Mouse (Mus musculus) left cerebral cortex, postnatal 4 days (tissue): Measurements from ENCODE around the gene Capn9. TPM values are rescaled to one million over a fixed set of nuclear protein-coding genes. Genes with fewer than 3 reads are reported as not detected.

Source experiments
- DNase-seq: peaks from one replicate; pipeline ENCODE4 v3.0.0-alpha.2; 2022
- intact Hi-C: fragments of 180-260 bp; cut with DNase I; formaldehyde crosslinking; loops from one replicate; pipeline ENCODE4 v1.15.1; 2025
- total RNA-seq, 2 experiments: library from RNA; stranded (reverse); gene quantifications; 2 replicates each; pipeline ENCODE4 v1.2.3; 2021

Capn9 gene
- total RNA-seq, 2 experiments from 2014 or later = 0.32 TPM; not detected in 1

DNA sequence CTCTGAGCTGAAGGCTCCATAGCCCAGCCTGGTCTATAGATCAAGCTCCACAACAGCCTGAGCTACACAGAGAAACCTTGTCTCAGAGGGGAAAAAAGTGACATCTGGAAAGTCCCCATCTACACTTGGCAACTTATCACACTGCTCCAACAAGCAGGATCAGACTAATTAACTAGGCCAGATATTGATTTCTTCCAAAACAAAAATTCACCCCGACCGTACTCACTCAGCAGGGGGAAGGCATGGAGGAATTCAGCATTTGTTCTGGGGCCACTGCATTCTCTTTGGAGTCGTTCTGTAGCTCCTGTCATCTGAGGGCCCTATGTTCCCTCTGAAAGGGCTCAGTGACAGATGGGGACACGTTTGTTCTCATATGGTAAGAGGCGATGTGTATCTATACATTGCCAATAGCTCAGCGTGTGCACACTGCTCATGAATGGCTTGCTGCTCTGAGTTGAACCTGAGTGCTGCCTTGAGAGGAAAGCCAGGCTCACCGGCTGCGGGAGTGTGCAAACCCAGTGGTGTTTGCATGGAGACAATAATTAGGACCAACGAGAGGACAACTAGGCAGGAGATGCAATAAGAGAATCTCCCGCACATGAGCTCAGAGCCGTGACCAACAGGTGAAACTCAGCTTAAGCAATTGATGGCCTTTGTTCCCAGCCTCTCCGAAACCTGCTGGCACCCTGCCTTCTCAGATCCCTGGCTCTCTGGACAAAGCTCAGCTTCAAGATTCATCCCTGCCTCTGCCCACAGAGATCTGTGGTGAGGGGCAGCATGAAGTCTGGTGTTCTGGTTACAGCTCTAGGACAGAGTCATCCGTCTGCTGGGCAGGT is 58.7 kb downstream of the Capn9 start:
- DNase-seq = peak; percentile 24
- intact Hi-C loops = no loop called here

DNA sequence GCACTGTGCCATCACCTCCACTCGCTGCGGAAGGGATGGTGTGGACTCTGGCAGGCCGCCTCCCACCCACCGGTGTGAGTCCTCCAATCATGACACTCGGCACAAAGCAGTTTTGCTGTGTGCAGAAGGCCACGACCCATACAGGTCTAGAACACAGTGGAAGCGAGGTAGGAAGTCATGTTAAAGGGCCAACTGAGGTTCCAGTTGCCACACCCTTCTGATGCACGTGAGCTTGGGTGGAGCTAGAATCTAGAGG is 59.3 kb downstream of the Capn9 start:
- intact Hi-C loops = no loop called here
- DNase-seq = no peak

DNA sequence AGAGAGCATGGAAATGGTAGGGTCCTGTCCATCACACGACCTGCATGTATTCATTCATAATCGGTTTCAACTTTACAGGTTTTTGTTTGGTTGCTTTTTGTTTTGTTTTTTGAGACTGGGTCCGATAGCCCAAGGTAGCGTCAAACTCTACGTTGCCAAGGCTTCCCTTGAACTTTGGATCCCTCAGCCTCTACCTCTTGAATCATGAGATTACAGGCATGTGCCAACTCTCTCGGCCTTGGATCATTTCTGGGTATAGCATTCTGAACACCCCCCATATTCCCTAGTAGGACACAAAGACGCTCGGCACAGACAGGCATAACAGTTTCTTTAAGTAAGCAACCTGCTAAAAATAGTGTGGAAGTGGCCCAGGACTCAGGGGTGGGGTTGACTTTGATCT is 65.7 kb downstream of the Capn9 start:
- DNase-seq = no peak
- intact Hi-C loops = no loop called here

DNA sequence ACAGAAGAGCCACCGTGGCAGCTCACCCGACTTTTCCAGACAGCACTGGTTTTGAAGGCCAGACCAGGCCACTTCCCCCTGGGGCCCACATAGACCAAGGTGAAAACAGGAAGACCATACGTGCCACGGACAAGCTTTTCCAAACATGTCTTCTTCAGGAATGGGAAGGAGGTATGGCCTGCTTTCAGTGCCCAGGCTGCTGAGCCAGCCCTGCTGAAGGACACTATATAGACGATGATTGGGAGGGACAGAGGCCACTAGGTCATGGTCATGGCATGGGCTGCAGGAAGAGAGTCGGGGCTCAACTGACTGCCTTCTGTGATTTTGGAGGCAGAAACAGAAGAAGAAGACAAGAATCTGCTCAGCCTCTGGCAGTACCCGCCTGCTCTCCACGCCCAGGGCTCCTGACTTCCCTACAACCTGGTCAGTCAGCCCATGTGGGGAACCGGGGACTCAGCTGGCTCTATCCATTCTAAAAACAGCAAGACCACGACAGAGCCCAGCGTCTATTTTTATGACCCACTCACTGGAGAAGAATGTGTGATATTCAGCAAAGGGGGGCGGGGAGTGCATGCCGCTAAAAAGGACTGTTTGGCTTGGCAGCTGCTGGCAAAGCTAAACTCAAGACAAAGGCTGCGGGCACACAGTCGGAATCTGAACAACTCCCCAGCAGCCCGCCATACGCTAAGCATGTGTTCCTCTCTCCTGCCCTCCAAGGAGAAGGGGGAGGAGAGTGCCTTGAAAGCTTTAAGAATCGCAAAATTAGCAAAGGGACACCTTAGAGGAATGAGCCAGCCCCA is 67.8 kb downstream of the Capn9 start:
- intact Hi-C loops = no loop called here
- DNase-seq = no peak

DNA sequence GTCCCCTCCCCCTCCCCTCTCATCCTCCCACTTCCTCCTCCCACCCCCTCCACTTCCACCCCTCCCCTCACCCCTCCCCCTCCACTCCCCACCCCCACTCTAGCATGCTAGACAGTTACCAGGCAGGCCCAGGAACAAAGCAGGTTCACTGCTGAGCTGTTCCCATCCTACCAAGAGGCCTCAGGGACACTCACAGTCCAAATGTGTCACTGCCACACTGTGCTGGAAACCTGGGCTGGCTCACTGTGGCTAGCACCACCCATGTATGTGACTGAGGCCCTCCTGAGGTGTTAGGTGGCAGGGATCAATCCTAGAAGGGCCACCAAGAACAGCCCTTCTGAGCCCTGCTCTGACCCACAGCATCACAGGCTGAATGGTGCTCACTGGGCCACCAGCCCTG is 72.4 kb downstream of the Capn9 start:
- intact Hi-C loops = no loop called here
- DNase-seq = no peak

DNA sequence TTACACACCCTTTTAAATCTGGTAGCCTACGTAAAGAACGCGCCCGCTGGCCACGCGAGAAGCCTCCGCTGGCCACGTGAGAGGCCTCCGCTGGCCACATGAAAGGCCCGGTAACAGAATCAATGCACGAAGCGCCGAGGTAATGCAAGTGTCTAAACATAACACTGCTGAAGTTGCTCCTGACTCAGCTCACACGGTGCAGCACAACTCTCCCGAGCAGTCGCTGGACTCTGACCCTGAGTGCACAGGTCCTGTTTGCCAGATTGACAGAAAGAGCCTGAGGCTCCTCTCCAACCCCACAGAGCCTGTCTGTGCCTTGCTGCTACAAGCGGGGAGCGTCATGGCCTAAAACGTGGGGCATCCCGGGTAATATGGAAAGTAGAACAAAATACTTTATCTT is 75.9 kb downstream of the Capn9 start:
- DNase-seq = no peak
- intact Hi-C loops = no loop called here

DNA sequence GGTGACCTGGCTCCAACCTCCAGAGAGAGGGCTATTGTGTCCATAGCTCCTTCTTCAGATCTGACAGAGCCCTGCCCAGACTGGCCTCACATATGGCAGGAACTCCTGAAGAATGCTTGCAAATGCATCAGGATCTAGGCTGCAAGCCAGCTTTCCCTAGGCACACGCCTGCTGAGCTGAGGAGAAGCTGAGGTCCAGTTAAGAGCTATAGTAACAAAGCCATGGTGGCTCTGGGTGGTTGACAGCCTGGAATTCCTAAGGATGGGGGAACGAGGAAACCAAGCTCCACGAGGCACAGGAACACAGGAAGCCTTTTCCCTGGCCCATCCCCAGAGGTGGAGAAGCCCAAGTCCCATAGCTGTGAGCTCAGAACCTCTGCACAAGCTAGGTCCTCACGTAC is 76.6 kb downstream of the Capn9 start:
- no peak for DNase-seq
- intact Hi-C loops = no loop called here

DNA sequence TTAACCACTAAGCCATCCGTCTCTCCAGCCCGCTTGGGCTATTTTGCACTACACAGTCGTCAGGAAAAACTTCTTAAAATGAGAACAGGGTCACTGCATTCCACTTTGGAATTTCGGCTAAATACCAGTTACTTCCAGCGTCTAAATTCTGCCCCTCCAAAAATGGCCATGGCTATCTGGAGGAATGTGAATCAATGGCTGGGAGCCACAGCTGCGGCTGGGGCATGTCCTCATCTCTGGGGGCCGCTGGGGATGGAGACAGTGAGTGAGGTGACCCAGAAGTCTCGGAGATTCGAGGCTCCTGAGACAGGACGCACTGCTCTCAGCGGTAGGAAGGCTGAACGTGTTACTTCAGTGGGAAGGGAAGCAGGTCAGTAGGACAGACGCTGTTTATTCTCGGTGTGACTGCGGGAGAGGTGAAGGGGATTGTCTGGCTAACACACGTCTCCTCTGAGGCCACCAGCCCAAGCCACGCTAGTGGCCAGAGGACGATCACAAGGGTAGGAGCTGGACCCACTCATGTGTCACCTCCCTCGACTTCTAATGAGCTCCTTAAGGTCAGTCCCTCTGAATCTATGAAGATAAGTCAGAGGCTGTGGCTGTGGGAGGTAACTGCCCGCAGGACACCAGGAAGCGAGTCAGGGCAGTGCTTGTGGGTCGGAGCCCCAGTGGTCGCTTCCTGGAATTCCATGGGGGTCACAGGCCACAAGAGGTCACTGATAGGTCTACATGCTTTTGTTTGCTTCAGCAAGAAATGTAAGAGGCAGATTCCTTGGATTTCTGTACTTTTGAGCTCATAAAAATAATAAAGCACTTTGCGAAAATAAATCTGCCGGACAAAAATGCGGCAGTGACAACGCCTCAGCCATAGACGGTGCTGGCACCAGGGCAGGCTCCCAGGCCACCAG is 77.9 kb downstream of the Capn9 start:
- intact Hi-C loops = no loop called here

DNA sequence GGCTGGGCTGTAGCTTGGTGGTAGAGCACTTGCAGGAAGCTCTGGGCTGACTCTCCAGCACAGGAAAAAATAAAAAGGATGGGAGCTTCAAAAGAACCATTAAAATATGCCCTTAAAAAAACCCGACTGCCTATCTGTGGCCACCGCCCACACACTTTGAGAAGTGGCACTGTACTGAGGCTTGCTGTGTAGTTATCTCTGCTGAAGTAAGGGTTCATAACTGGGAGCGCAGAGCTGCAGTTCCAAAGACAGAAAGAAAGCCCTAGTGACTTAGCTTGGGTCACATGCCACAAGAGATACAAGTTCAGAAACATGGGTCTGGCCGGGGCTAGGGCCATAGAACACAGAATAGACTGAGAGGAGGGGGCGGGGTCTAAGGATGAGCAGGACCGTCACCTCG is 82.0 kb downstream of the Capn9 start:
- no peak for DNase-seq
- intact Hi-C loops = no loop called here

More for the DNA sequence above, 77.9 kb downstream of the Capn9 start:
- no peak for DNase-seq

DNA sequence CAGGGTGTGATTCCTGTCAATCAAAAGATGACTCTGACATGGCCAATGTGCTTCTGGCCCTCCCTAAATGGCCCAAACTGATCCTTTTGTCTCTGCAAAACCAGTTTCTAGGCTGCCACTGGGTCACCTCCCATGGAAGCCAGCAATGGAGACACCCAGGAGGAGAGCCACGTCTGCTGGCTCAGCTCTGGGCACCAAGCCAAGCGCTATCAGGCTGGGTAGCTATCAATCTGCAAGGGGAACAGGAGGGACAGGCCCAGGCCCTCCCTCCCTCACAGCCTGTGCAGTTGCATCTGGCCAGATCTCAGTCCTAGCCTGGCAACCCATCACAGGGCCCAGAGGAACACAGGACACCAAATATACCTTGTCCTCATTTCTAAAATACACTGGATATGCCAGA is 82.5 kb downstream of the Capn9 start:
- intact Hi-C loops = no loop called here
- DNase-seq = peak; percentile 77

DNA sequence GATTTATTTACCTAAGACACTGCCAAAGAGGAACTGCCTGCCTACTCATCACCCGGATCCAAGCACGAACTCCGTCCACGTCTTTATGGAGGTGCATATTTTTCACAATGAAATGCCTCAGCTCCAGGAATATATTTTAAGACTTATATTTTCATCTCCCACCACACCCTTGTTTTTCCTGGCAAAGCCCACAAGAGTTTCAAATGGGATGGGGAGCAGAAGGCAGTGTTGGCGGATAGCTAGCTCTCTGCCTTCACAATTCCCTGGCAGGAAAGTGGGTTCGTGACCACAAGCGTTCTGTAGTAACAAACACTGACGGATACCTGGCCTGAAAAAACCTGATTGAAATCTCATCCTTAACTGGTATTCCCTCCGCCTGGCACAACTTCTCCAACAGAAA is 85.9 kb downstream of the Capn9 start:
- intact Hi-C loops = loop anchor here (5.0 kb wide), 1 partner anchor 39 kb away; no protein-coding TSS in a partner anchor

DNA sequence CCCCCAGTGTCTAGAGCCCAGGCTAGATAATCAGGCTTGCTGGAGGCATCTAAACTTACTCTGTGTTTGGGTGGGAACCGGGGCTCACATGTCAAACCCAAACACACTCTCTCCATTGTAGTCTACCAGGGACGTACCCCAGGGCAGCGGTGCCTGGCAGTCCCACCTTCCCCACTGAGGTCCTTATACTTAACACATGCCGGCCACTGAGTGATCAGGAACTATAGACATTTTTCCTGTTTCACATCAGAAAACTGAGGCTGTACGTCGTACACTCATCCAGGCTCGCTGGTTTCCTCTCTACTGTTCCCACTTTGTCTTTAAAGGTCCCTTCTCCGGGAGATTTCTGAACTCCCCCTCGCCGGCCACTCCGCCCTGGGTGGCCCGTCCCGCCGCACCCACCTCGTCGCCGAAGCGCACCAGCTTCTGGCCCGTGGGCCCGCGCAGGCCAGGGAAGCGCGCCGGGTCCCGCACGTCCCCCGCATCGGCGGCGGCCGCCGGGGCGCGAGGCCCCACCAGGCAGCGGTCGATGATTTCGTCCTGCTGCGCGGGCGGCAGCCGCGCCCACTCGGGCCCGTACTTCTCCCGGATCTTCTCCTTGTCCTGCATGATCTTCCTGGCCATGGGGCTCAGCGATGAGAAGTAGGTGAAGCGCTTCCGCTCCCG is 86.7 kb downstream of the Capn9 start:
- intact Hi-C loops = loop anchor here (5.0 kb wide), 1 partner anchor 40 kb away; no protein-coding TSS in a partner anchor

More for the DNA sequence above, 85.9 kb downstream of the Capn9 start:
- DNase-seq = no peak

DNA sequence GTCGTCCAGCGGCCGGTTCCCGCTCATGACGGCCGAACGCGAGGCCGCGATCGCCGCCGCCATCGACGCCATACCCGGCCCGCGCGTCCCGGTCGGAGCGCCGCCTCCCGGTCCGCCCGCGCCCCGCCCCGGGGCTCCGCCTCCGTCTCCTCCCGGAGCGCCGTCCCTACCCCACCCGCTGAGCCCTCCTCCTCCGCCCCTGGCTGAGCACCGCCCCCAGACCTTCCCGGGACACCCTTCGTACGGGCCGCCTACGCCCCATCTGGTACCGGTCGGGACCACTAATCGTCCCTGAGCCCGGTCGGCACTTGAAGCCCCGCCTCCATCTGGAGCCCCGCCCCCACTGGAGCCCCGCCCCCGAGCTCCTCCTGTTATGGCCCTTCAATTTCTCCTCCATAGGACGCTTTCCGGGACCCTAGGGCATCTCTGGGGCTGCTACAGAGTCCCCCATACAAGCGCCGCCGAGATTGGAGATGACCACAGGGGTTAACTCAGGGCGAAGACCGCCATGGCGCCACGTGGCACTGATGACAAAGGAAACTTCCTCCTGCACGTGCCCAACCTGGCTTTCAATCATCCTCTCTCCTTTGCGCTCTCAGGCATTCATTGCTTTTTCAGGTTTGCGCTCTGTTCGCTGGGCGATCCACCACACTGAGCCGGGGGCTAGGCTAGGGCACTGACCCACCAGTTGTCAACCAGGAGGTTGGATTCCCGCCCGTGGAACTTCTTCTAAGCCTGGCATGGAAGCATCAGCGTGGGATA is 87.4 kb downstream of the Capn9 start, which contains the start of gene 2310022B05Rik:
2310022B05Rik (minus strand) TSS at position 258 of the 762 bp plus-strand sequence.
- intact Hi-C loops = loop anchor here (5.0 kb wide), 1 partner anchor 41 kb away; no protein-coding TSS in a partner anchor
- DNase-seq = peak; percentile 92

More for the DNA sequence above, 86.7 kb downstream of the Capn9 start:
- DNase-seq = no peak

DNA sequence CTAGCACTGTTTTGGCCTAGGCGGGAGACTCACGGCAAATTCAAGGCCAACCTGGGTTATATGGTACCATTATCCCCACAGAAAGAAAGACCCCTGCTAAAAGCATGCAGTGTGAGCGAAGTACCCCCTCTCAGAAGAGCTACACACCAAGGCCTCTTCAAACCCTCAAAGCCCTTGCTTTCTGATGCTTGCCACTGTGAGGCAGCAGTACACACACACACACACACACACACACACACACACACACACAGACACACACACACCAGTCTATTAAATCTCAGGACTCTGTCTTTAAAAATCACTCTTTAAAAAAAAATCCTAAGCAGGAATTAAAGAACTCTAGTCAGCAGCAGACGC is 87.9 kb downstream of the Capn9 start:
- no peak for DNase-seq
- intact Hi-C loops = loop anchor here (5.0 kb wide), 1 partner anchor 42 kb away; no protein-coding TSS in a partner anchor

DNA sequence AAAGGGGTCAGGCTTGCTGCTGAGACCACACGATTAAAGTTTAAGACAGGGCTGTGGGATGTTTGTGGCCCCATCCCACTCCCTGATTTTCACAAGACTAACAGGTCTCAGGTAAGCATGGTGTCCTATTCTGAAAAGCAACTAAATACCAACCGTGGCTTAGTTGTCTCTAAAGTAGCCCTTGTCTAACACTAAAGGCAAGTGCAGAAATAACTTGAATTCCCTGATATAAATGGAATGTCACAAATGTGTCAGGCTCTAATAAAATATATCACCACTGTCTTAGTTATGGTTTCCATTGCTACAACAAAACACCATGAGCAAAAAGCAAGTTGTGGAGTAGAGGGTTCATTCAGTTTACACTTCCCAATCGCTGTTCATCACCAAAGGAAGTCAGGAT is 88.5 kb downstream of the Capn9 start:
- no peak for DNase-seq
- intact Hi-C loops = loop anchor here (5.0 kb wide), 1 partner anchor 42 kb away; no protein-coding TSS in a partner anchor
